Mouse (Mus musculus) ES-Bruce4 (cell line): ENCODE data around the gene Cacna1a. TPM values are rescaled to one million over a fixed set of nuclear protein-coding genes. Genes with fewer than 3 reads are reported as not detected.

Experiments used
- H3K27ac ChIP-seq: 2 replicates; pipeline ENCODE4 v1.5.1; 2012; ENCODE audit warnings: low read length, inconsistent platforms; ENCODE audit not compliant: insufficient read depth
- H3K27me3 ChIP-seq: 2 replicates; pipeline ENCODE4 v1.6.1; 2012; ENCODE audit warnings: mild to moderate bottlenecking, low read length, inconsistent platforms; ENCODE audit not compliant: control insufficient read depth, poor library complexity, insufficient read depth, severe bottlenecking
- H3K36me3 ChIP-seq: 2 replicates; pipeline ENCODE4 v1.6.1; 2012; ENCODE audit warnings: inconsistent platforms, mild to moderate bottlenecking, low read length, moderate library complexity; ENCODE audit not compliant: control insufficient read depth, poor library complexity, insufficient read depth, severe bottlenecking
- H3K4me1 ChIP-seq: one replicate; pipeline ENCODE4 v1.8.1; 2011; ENCODE audit warnings: low read length; ENCODE audit not compliant: control insufficient read depth, insufficient read depth
- H3K4me3 ChIP-seq: 2 replicates; pipeline ENCODE4 v1.5.1; 2011; ENCODE audit warnings: low read depth, mild to moderate bottlenecking, low read length
- H3K9ac ChIP-seq: 2 replicates; pipeline ENCODE4 v1.6.1; 2012; ENCODE audit warnings: low read depth, mild to moderate bottlenecking, inconsistent platforms; ENCODE audit not compliant: poor library complexity, severe bottlenecking
- H3K9me3 ChIP-seq: replicated peaks from 2 replicates; pipeline ENCODE4 v1.6.1; 2012; ENCODE audit warnings: mild to moderate bottlenecking, low read length, inconsistent platforms; ENCODE audit not compliant: control insufficient read depth, poor library complexity, insufficient read depth, severe bottlenecking
- CTCF ChIP-seq: IDR thresholded peaks from one replicate; pipeline ENCODE4 v1.8.1; 2011; ENCODE audit warnings: low read depth, low read length
- EP300 ChIP-seq: IDR thresholded peaks from 2 replicates; pipeline ENCODE4 v1.6.1; 2011; ENCODE audit warnings: low read depth, low read length; ENCODE audit not compliant: insufficient read depth
- POLR2A ChIP-seq: IDR thresholded peaks from one replicate; pipeline ENCODE4 v1.8.1; 2011; ENCODE audit warnings: low read length; ENCODE audit not compliant: insufficient read depth
- polyA plus RNA-seq: library from polyadenylated mRNA; stranded (reverse); fragments of >200 nt; gene quantifications from 2 replicates; pipeline ENCODE4 v1.2.4, GENCODE M21; 2011; ENCODE audit warnings: low read depth; ENCODE audit not compliant: missing spikeins, insufficient read depth, insufficient read length

Cacna1a gene
- polyA plus RNA-seq, 1 experiment, result 24.0 TPM

DNA sequence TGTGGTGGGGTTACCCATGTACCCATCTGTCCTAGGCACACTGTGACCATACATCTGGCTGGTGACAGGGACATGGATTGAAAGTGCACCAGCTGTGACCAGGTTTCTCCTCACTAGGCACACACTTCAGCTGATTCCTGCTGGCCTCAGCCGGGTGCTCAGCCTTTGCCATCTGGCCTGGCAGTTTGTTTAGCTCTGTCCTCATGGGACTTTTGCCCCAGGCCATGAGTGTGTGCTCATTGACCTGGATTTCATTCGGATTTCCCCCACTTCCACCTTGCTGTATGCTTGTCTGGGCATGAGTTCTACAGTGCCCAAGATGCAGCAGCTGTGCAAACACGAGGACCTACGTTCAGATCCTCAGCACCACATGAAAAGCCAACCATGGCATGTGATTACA is 41.8 kb upstream of the Cacna1a start:
- H3K9ac ChIP-seq, result no peak overlapping the region
- H3K9me3 ChIP-seq, result no peaks in the 10 kb centered on the region

DNA sequence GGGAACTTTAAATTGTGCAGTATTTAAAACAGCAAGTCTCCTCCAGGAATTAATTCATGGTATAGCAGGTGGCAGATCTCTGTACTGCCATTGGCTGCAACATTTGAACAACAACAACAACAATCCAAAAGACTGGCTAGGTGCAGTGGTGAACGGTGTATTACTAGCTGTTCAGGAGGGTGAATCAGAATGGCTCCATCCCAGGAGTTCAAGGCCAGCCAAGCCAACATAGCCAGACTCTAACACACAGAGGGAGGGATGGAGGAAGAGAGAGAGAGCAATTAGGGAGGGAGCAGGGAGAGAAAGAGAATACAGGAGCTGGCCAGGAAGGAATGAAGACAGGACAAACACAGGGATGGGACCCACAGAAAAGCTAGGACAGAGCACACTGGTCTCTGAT is 38.7 kb upstream of the Cacna1a start:
- Histone ChIP-seq H3K4me3 (no peak overlapping the region), H3K27ac (no peak overlapping the region), H3K4me1 (peaks cover 2% of the 10 kb centered on the region), H3K9ac (no peak overlapping the region), H3K27me3 (no peaks in the 10 kb centered on the region), H3K9me3 (no peaks in the 10 kb centered on the region), H3K36me3 (no peaks in the 10 kb centered on the region)
- TF ChIP-seq POLR2A (no peak), EP300 (no peak), CTCF (no peak)

More for the DNA sequence above, 41.8 kb upstream of the Cacna1a start:
- H3K36me3 ChIP-seq, result no peaks in the 10 kb centered on the region
- peaks cover 2% of the 10 kb centered on the region for H3K4me1 ChIP-seq
- no peak overlapping the region for H3K4me3 ChIP-seq
- H3K27me3 ChIP-seq, result no peaks in the 10 kb centered on the region
- TF ChIP-seq CTCF, result no peak
- no peak for TF ChIP-seq POLR2A
- TF ChIP-seq EP300, result no peak
- H3K27ac ChIP-seq, result no peak overlapping the region

DNA sequence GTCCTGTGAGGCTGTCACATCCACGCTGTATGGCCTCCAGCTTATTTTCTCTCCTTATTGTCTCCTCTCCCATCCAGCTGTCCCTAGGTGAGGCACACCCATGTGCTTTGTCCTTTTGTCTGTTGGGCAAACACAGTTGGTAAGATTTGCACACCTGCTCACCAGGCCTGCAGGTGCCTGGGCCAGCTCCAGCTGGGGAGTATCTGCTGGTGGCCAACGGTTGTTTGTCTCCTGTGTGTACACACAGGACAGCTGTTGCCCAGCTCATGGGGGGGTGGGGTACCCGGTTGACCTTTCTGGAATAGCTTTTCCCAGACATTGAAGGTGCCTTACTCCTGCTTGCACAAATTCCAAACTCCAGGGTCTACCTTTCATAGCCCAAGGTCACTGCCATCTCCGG is 37.3 kb upstream of the Cacna1a start:
- peaks cover 2% of the 10 kb centered on the region for H3K4me1 ChIP-seq
- TF ChIP-seq POLR2A (no peak), EP300 (no peak), CTCF (no peak)
- H3K36me3 ChIP-seq, result no peaks in the 10 kb centered on the region
- no peak overlapping the region for H3K4me3 ChIP-seq
- no peaks in the 10 kb centered on the region for H3K27me3 ChIP-seq
- H3K9ac ChIP-seq, result no peak overlapping the region
- no peaks in the 10 kb centered on the region for H3K9me3 ChIP-seq
- H3K27ac ChIP-seq, result no peak overlapping the region

DNA sequence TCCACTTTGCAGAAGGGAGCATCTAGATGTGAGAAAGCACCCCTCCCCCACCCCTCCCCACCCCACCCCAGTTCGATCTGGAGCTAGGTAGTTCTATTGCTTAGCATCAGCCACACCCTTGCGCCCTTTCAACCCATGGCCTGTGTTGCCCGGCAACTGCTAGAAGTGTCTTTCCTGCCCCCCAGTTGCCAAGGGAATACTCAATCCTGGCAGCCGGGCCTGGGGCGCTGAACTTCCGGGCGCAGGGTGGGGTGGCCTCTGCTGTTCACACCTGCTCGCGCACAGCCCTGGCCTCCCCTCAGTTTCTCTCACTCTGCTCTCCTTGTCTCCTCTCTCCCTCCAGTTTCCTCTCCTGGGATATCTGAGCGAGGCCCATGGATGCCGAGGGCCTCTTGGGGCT is 31.8 kb upstream of the Cacna1a start:
- Histone ChIP-seq H3K9ac (peak overlapping the region; percentile 3; the same call in 1 of the 2 replicates), H3K27ac (no peak overlapping the region)

DNA sequence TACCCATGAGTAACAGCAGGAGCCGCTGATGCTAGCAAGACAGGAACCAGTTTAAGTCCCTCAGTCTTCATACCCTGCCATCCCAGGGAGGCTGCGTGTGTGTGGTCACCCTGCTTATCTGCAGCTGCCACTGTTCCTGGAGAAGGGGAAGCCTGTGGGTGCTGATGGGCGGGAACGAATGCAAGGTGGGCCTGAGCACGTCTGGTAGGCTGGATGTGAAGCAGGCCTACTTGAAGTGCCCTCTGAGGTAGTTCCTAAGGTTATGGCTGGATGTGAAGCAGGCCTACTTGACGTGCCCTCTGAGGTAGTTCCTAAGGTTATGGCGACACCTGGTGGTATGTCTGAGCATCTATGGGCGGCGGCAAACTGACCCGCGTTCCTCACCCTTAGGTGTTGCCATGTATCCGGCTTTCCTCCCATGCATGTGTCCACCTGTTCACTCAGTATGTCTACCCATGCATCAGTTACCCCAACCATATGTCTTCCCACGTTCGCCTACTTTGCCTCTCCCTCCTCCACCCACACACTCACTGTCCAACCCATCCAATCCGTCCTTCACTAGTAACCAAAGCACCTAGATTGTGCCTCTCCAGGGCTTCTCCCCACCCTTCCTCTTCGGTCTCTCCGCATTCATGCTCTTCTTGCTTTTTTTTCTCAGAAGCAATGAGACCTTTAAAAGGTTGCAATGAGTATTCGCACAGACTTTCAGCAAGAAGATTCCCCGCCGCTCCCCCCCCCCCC is 30.4 kb upstream of the Cacna1a start:
- H3K4me1 ChIP-seq, result peaks cover 1% of the 10 kb centered on the region
- H3K9me3 ChIP-seq, result no peaks in the 10 kb centered on the region
- H3K4me3 ChIP-seq, result peak overlapping the region; percentile 30; the same call in 1 of the 2 replicates
- 0 out of 2 replicates have a peak, but pooled peaks have one; percentile 6 for TF ChIP-seq EP300
- TF ChIP-seq CTCF, result peak; percentile 90
- TF ChIP-seq POLR2A, result no peak
- H3K36me3 ChIP-seq, result no peaks in the 10 kb centered on the region
- H3K27ac ChIP-seq, result no peak overlapping the region
- H3K27me3 ChIP-seq, result no peaks in the 10 kb centered on the region
- H3K9ac ChIP-seq, result no peak overlapping the region

More for the DNA sequence above, 31.8 kb upstream of the Cacna1a start:
- Histone ChIP-seq H3K4me3 (0 out of 2 replicates have a peak overlapping the region, but pooled peaks have one; percentile 14), H3K9me3 (no peaks in the 10 kb centered on the region), H3K4me1 (peaks cover 1% of the 10 kb centered on the region), H3K27me3 (no peaks in the 10 kb centered on the region), H3K36me3 (no peaks in the 10 kb centered on the region)
- TF ChIP-seq EP300 (no peak), POLR2A (no peak), CTCF (no peak)

DNA sequence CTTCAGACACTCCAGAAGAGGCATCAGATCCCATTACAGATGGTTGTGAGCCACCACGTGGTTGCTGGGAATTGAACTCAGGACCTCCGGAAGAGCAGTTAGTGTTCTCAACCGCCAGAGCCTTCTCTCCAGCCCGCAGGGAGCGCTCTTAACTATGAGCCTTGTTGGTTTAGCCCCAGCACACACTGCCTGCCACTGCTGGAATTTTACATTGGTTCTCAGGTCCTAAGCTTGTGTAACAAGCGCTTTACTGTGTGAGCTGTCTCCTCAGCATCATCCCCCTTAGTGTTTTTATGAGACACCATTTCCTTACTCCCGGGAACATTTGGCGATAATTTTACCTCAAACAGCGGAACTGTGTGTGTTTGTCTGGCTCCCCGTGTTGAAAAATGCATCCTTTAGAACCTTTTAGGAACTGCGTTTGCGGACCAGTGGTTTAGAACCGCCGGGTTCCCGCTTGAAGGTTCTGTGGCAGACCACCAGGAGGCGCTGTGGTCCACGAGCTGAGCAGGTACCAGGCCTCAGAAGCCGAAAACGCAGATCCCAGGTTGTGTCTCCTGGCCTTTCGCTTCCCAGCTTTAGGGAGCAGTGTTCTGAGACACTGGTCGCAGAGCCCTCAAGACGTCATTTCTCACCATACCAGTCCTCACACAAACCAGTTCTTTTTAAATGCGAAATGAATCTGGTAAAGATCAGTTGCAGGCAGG is 24.7 kb upstream of the Cacna1a start:
- TF ChIP-seq CTCF (peak; percentile 98), POLR2A (no peak), EP300 (0 out of 2 replicates have a peak, but pooled peaks have one; percentile 46)
- Histone ChIP-seq H3K9ac (no peak overlapping the region), H3K9me3 (no peaks in the 10 kb centered on the region), H3K27ac (no peak overlapping the region), H3K4me3 (no peak overlapping the region), H3K36me3 (no peaks in the 10 kb centered on the region), H3K4me1 (no peaks in the 10 kb centered on the region), H3K27me3 (no peaks in the 10 kb centered on the region)
